Mouse (Mus musculus) kidney, adult 2 months (tissue): Measurements from ENCODE around the gene Fam83b.

Source experiments
- CTCF ChIP-seq: fragments of 200-500 bp; conservative IDR thresholded peaks from 2 replicates; pipeline ENCODE4 v1.5.1; 2011; ENCODE audit warnings: low read depth, mild to moderate bottlenecking, control low read depth, low read length, moderate library complexity, mixed read lengths; ENCODE audit not compliant: insufficient read depth, insufficient read length
- POLR2A ChIP-seq: fragments of 200-500 bp; IDR thresholded peaks from one replicate; pipeline ENCODE4 v1.6.1; 2011; ENCODE audit warnings: low read depth, low read length, control low read depth

GRCm38 (mm10) chr9:76523075-76523474 lies 43.8 kb downstream of the Fam83b start:
- TF ChIP-seq CTCF (no peak), POLR2A (no peak)
